Mouse (Mus musculus) MEL (cell line): ENCODE measurements around the gene Pbx3. TPM values are rescaled to one million over a fixed set of nuclear protein-coding genes. Genes with fewer than 3 reads are reported as not detected.

Experiments used
- DNase-seq: peaks from one replicate; pipeline ENCODE4 v3.0.0; 2011; ENCODE audit warnings: low read depth, low spot score
- H3K27ac ChIP-seq: 2 replicates; pipeline ENCODE4 v1.5.1; 2012; ENCODE audit warnings: low read depth, mild to moderate bottlenecking, control low read depth, low read length, moderate library complexity; ENCODE audit not compliant: control insufficient read depth
- H3K27me3 ChIP-seq, 2 experiments: fragments of 150-350 bp in 1 of 2; sonication (generic) in 1 of 2; 2 replicates each; pipeline ENCODE4 v1.6.1; 2012; ENCODE audit warnings: low read length in 2 of 2, mild to moderate bottlenecking in 2 of 2, improper control_type of control experiment in 1 of 2, moderate library complexity in 1 of 2; ENCODE audit not compliant: insufficient read depth in 2 of 2, control insufficient read depth in 1 of 2
- H3K36me3 ChIP-seq, 2 experiments: 2 replicates each; pipeline ENCODE4 v1.6.1; 2012 to 2014; ENCODE audit warnings: low read length in 2 of 2, improper control_type of control experiment in 1 of 2, inconsistent platforms in 1 of 2, mild to moderate bottlenecking in 1 of 2; ENCODE audit not compliant: insufficient read depth in 2 of 2, control insufficient read depth in 1 of 2
- H3K4me1 ChIP-seq, 2 experiments: fragments of 150-350 bp in 1 of 2; sonication (generic) in 1 of 2; 2 replicates each; pipeline ENCODE4 v1.6.1; 2012; ENCODE audit warnings: low read length in 2 of 2, improper control_type of control experiment in 1 of 2, mild to moderate bottlenecking in 1 of 2; ENCODE audit not compliant: insufficient read depth in 2 of 2, control insufficient read depth in 1 of 2
- H3K4me3 ChIP-seq, 2 experiments: fragments of 150-350 bp in 1 of 2; sonication (generic) in 1 of 2; 2 replicates each; pipeline ENCODE4 v1.5.1; 2012; ENCODE audit warnings: low read depth in 2 of 2, low read length in 2 of 2, mild to moderate bottlenecking in 2 of 2, moderate library complexity in 2 of 2, control low read depth in 1 of 2, improper control_type of control experiment in 1 of 2; ENCODE audit not compliant: control insufficient read depth in 1 of 2, insufficient read depth in 1 of 2
- H3K79me2 ChIP-seq: 2 replicates; pipeline ENCODE4 v1.6.1; 2012; ENCODE audit warnings: mild to moderate bottlenecking, low read length, moderate library complexity; ENCODE audit not compliant: control insufficient read depth, poor library complexity, insufficient read depth
- H3K9ac ChIP-seq: 2 replicates; pipeline ENCODE4 v1.6.1; 2012; ENCODE audit warnings: low read depth, mild to moderate bottlenecking, control low read depth, low read length, moderate library complexity; ENCODE audit not compliant: control insufficient read depth, poor library complexity, severe bottlenecking
- H3K9me3 ChIP-seq: fragments of 150-350 bp; sonication (generic); replicated peaks from 2 replicates; pipeline ENCODE4 v1.6.1; 2012; ENCODE audit warnings: mild to moderate bottlenecking, low read length, improper control_type of control experiment, moderate library complexity; ENCODE audit not compliant: insufficient read depth
- BHLHE40 ChIP-seq: IDR thresholded peaks from 2 replicates; pipeline ENCODE4 v1.6.1; 2012; ENCODE audit warnings: low read depth, mild to moderate bottlenecking, inconsistent platforms, low read length, improper control_type of control experiment, borderline replicate concordance
- CHD1 ChIP-seq: IDR thresholded peaks from 2 replicates; pipeline ENCODE4 v1.6.1; 2012; ENCODE audit warnings: low read depth, mild to moderate bottlenecking, inconsistent platforms, low read length, improper control_type of control experiment
- CHD2 ChIP-seq: IDR thresholded peaks from 2 replicates; pipeline ENCODE4 v1.6.1; 2011; ENCODE audit warnings: low read length, improper control_type of control experiment
- CTCF ChIP-seq, 3 experiments: IDR thresholded peaks in 2 of 3; conservative IDR thresholded peaks in 1 of 3; 2 replicates each; pipeline ENCODE4 v1.5.1; 2011 to 2012; ENCODE audit warnings: low read length in 3 of 3, low read depth in 2 of 3, mild to moderate bottlenecking in 2 of 3, improper control_type of control experiment in 1 of 3, inconsistent platforms in 1 of 3, mixed read lengths in 1 of 3, moderate library complexity in 1 of 3; ENCODE audit not compliant: control insufficient read depth in 1 of 3, insufficient read depth in 1 of 3, poor library complexity in 1 of 3, severe bottlenecking in 1 of 3
- E2F4 ChIP-seq: IDR thresholded peaks from 2 replicates; pipeline ENCODE4 v1.6.1; 2011; ENCODE audit warnings: low read depth, low read length, improper control_type of control experiment, borderline replicate concordance
- ELF1 ChIP-seq: IDR thresholded peaks from 2 replicates; pipeline ENCODE4 v1.6.1; 2014; ENCODE audit warnings: low read depth, mild to moderate bottlenecking, inconsistent platforms, low read length, improper control_type of control experiment, moderate library complexity
- EP300 ChIP-seq, 2 experiments: IDR thresholded peaks; 2 replicates each; pipeline ENCODE4 v1.6.1; 2011; ENCODE audit warnings: improper control_type of control experiment in 2 of 2, low read length in 2 of 2, low read depth in 1 of 2, mild to moderate bottlenecking in 1 of 2
- ETS1 ChIP-seq: IDR thresholded peaks from 2 replicates; pipeline ENCODE4 v1.6.1; 2012; ENCODE audit warnings: low read depth, mild to moderate bottlenecking, inconsistent platforms, low read length, improper control_type of control experiment, moderate library complexity
- GATA1 ChIP-seq: IDR thresholded peaks from 2 replicates; pipeline ENCODE4 v1.6.1; 2011; ENCODE audit warnings: low read depth, low read length, improper control_type of control experiment
- HCFC1 ChIP-seq: IDR thresholded peaks from 2 replicates; pipeline ENCODE4 v1.6.1; 2012; ENCODE audit warnings: low read depth, mild to moderate bottlenecking, inconsistent platforms, low read length, improper control_type of control experiment, moderate library complexity
- JUND ChIP-seq: IDR thresholded peaks from 2 replicates; pipeline ENCODE4 v1.6.1; 2011; ENCODE audit warnings: low read depth, mild to moderate bottlenecking, improper control_type of control experiment, low read length
- KAT2A ChIP-seq: conservative IDR thresholded peaks from 2 replicates; pipeline ENCODE4 v1.6.1; 2012; ENCODE audit warnings: low read depth, low read length, improper control_type of control experiment, inconsistent platforms
- MAFK ChIP-seq: IDR thresholded peaks from 2 replicates; pipeline ENCODE4 v1.6.1; 2011; ENCODE audit warnings: low read depth, mild to moderate bottlenecking, low read length, improper control_type of control experiment, borderline replicate concordance
- MAX ChIP-seq: IDR thresholded peaks from 2 replicates; pipeline ENCODE4 v1.6.1; 2011; ENCODE audit warnings: low read length, improper control_type of control experiment
- MXI1 ChIP-seq: IDR thresholded peaks from 2 replicates; pipeline ENCODE4 v1.6.1; 2011; ENCODE audit warnings: mild to moderate bottlenecking, low read depth, low read length, improper control_type of control experiment
- MYB ChIP-seq: IDR thresholded peaks from 2 replicates; pipeline ENCODE4 v1.6.1; 2011; ENCODE audit warnings: mild to moderate bottlenecking, low read depth, low read length, improper control_type of control experiment
- MYC ChIP-seq: IDR thresholded peaks from 2 replicates; pipeline ENCODE4 v1.6.1; 2011; ENCODE audit warnings: low read depth, mild to moderate bottlenecking, low read length, improper control_type of control experiment, moderate library complexity
- NELFE ChIP-seq: IDR thresholded peaks from 2 replicates; pipeline ENCODE4 v1.6.1; 2011; ENCODE audit warnings: low read depth, low read length, improper control_type of control experiment
- NRF1 ChIP-seq: IDR thresholded peaks from 2 replicates; pipeline ENCODE4 v1.6.1; 2014; ENCODE audit warnings: low read depth, mild to moderate bottlenecking, inconsistent platforms, low read length, improper control_type of control experiment, moderate library complexity; ENCODE audit not compliant: poor library complexity, insufficient read depth, severe bottlenecking
- POLR2A ChIP-seq, 2 experiments: IDR thresholded peaks; 2 replicates each; pipeline ENCODE4 v1.6.1; 2011 to 2012; ENCODE audit warnings: low read length in 2 of 2, mild to moderate bottlenecking in 2 of 2, control low read depth in 1 of 2, improper control_type of control experiment in 1 of 2, low read depth in 1 of 2, moderate library complexity in 1 of 2; ENCODE audit not compliant: control insufficient read depth in 1 of 2, insufficient read depth in 1 of 2, poor library complexity in 1 of 2
- SIN3A ChIP-seq: IDR thresholded peaks from 2 replicates; pipeline ENCODE4 v1.6.1; 2012; ENCODE audit warnings: low read length, improper control_type of control experiment, inconsistent platforms
- SMC3 ChIP-seq: IDR thresholded peaks from 2 replicates; pipeline ENCODE4 v1.6.1; 2011; ENCODE audit warnings: low read depth, low read length, improper control_type of control experiment
- TBP ChIP-seq: IDR thresholded peaks from 2 replicates; pipeline ENCODE4 v1.8.0; 2011; ENCODE audit warnings: low read depth, low read length, improper control_type of control experiment
- TCF12 ChIP-seq: IDR thresholded peaks from 2 replicates; pipeline ENCODE4 v1.6.1; 2014; ENCODE audit warnings: low read depth, mild to moderate bottlenecking, inconsistent platforms, low read length, improper control_type of control experiment, moderate library complexity
- USF1 ChIP-seq: IDR thresholded peaks from 2 replicates; pipeline ENCODE4 v1.6.1; 2014; ENCODE audit warnings: low read depth, mild to moderate bottlenecking, inconsistent platforms, low read length, improper control_type of control experiment, moderate library complexity
- USF2 ChIP-seq, 2 experiments: IDR thresholded peaks; 2 replicates each; pipeline ENCODE4 v1.6.1; 2011 to 2012; ENCODE audit warnings: improper control_type of control experiment in 2 of 2, low read length in 2 of 2, borderline replicate concordance in 1 of 2, inconsistent platforms in 1 of 2, low read depth in 1 of 2, mild to moderate bottlenecking in 1 of 2; ENCODE audit not compliant: insufficient read depth in 1 of 2
- ZC3H11A ChIP-seq: IDR thresholded peaks from 2 replicates; pipeline ENCODE4 v1.6.1; 2012; ENCODE audit warnings: low read depth, mild to moderate bottlenecking, inconsistent platforms, low read length, improper control_type of control experiment
- ZMIZ1 ChIP-seq: IDR thresholded peaks from 2 replicates; pipeline ENCODE4 v1.6.1; 2012; ENCODE audit warnings: low read depth, mild to moderate bottlenecking, inconsistent platforms, low read length, improper control_type of control experiment, moderate library complexity
- ZNF384 ChIP-seq: IDR thresholded peaks from 2 replicates; pipeline ENCODE4 v1.6.1; 2012; ENCODE audit warnings: low read depth, mild to moderate bottlenecking, inconsistent platforms, low read length, improper control_type of control experiment
- polyA plus RNA-seq, 2 experiments: library from polyadenylated mRNA; stranded (reverse) in 1 of 2; unstranded in 1 of 2; fragments of >175 nt in 1 of 2; fragments of >200 nt in 1 of 2; gene quantifications; 2 replicates each; pipeline versions ENCODE4 v1.2.1 to v1.2.4; 2012; ENCODE audit warnings: low replicate concordance in 2 of 2, low read depth in 1 of 2; ENCODE audit not compliant: insufficient read length in 2 of 2, insufficient read depth in 1 of 2, missing spikeins in 1 of 2
- total RNA-seq: library from RNA; depleted of rRNA; stranded (reverse); fragments of 300-350 nt; gene quantifications from 2 replicates; pipeline ENCODE4 v1.2.3, GENCODE M21; 2012

Pbx3 gene
- total and polyA plus RNA-seq, 3 experiments = 10.1 to 22.4 TPM; not detected in 1

GRCm38 (mm10) chr2:34407596-34407995 lies 34.7 kb upstream of the Pbx3 start:
- Histone ChIP-seq H3K27ac (no peak overlapping the region), H3K27me3 (no peaks in the 10 kb centered on the region), H3K9ac (peak overlapping the region; percentile 94), H3K36me3 (peaks cover 0 to 3% of the 10 kb centered on the region in 2 experiments; a peak in 2 of 4 replicates), H3K9me3 (no peaks in the 10 kb centered on the region), H3K4me1 (peaks cover 0 to 5% of the 10 kb centered on the region in 2 experiments; a peak in 2 of 4 replicates), H3K4me3 (peak overlapping the region; percentile 81 to 94), H3K79me2 (peaks cover 19% of the 10 kb centered on the region)
- TF ChIP-seq GATA1 (no peak), CHD1 (no peak), TCF12 (no peak), MYB (no peak)
- peak; percentile 19 for DNase-seq

- Histone ChIP-seq H3K4me3 (peak within 1 kb of the TSS; percentile 81 to 94), H3K27me3 (no peaks in the 10 kb centered on the region), H3K27ac (peak within 1 kb of the TSS; percentile 29; the same call in 1 of the 2 replicates), H3K36me3 (peaks cover 0 to 3% of the 10 kb centered on the region in 2 experiments; a peak in 2 of 4 replicates), H3K9ac (peak within 1 kb of the TSS; percentile 94), H3K79me2 (peaks cover 19% of the 10 kb centered on the region), H3K4me1 (peaks cover 0 to 5% of the 10 kb centered on the region in 2 experiments; a peak in 2 of 4 replicates), H3K9me3 (no peaks in the 10 kb centered on the region)
- DNase-seq = peak; percentile 98
- no peak for TF ChIP-seq CTCF (IDR thresholded peaks at IDR 0.05 in 2 of 3, conservative IDR thresholded peaks at IDR 0.05 in 1 of 3; ENCODE audit: control insufficient read depth in 1 of 3, insufficient read depth in 1 of 3, low read depth in 2 of 3, low read length in 3 of 3, poor library complexity in 1 of 3, severe bottlenecking in 1 of 3)
- TF ChIP-seq MYC = no peak
- no peak for TF ChIP-seq SMC3
- TF ChIP-seq USF2 (IDR thresholded peaks at IDR 0.05; ENCODE audit: borderline replicate concordance in 1 of 2, insufficient read depth in 1 of 2, low read depth in 1 of 2, low read length in 2 of 2) = no peak
- peak; percentile 90 for TF ChIP-seq HCFC1
- peak; percentile 91 for TF ChIP-seq SIN3A
- TF ChIP-seq USF1 = 0 out of 2 replicates have a peak, but pooled peaks have one; percentile 27
- peak; percentile 77; the same call in 1 of the 2 replicates for TF ChIP-seq ZMIZ1
- TF ChIP-seq MXI1 = peak; percentile 87
- no peak for TF ChIP-seq ETS1
- TF ChIP-seq E2F4 = no peak
- peak; percentile 57; the same call in 1 of the 2 replicates for TF ChIP-seq MAX
- TF ChIP-seq JUND = no peak
- TF ChIP-seq NELFE = peak; percentile 75
- no peak for TF ChIP-seq BHLHE40
- TF ChIP-seq MYB = no peak
- peak; percentile 33; the same call in 1 of the 2 replicates for TF ChIP-seq TCF12
- no peak for TF ChIP-seq EP300 (IDR thresholded peaks at IDR 0.05; ENCODE audit: low read depth in 1 of 2, low read length in 2 of 2)
- TF ChIP-seq ZNF384 = no peak
- peak; percentile 98 for TF ChIP-seq NRF1
- no peak for TF ChIP-seq MAFK
- TF ChIP-seq POLR2A (IDR thresholded peaks at IDR 0.05; ENCODE audit: control insufficient read depth in 1 of 2, insufficient read depth in 1 of 2, low read depth in 1 of 2, low read length in 2 of 2, poor library complexity in 1 of 2) = peak; percentile 72 to 74; a peak in 3 of 4 replicates
- TF ChIP-seq ZC3H11A = no peak
- no peak for TF ChIP-seq CHD2
- TF ChIP-seq GATA1 = no peak
- TF ChIP-seq TBP = peak; percentile 70; the same call in 1 of the 2 replicates
- TF ChIP-seq KAT2A = no peak; the same call in 1 of the 2 replicates
- TF ChIP-seq ELF1 = peak; percentile 86
These were observed 33.9 kb upstream of the Pbx3 start, which contains the start of gene Mapkap1 for GRCm38 (mm10) chr2:34406601-34407464. Gene Mapkap1 (plus strand): TSS chr2:34406771.
